23 mouse cellular contexts compared by ENCODE assay signal in the genomic region with DNA sequence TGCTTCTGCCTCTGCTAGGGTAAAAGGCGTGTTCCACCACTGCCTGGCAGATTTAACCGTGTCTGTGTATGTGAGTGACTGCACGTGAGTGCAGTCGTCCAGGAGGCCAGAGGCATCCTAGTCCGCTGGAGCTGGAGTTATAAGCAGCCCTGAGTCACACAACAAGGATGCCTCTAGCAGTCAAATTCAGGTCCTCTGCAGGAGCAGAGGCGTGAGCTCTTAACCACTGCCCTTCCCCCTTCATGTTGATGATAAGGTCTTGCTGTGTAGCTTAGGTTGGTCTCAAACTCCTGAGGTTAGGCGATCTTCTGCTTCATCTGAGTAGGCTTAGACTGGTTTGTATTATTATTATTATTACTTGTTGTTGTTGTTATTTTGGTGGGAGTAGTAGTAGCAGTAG.
"Had no signal": no experiment of that assay in that cellular context is flagged by ENCODE, and none has a peak within 500 bp of the region (broad histone marks: within the 10 kb centered on the region; RNA-seq: fewer than 3 reads in every experiment).

No protein-coding gene starts in this region.

- H3K4me2 ChIP-seq: limb, embryonic 12.5 days; limb, embryonic 15.5 days; liver, embryonic 11.5 days; lung, embryonic 14.5 days; midbrain, embryonic 12.5 days; midbrain, embryonic 15.5 days; neural tube, embryonic 12.5 days; neural tube, embryonic 15.5 days had no signal

- ATAC-seq: liver, postnatal 0 days; lung, postnatal 0 days; midbrain, embryonic 15.5 days had no signal

- H3K27ac ChIP-seq: kidney, postnatal 0 days; layer of hippocampus, adult 2 months; limb, embryonic 12.5 days; limb, embryonic 15.5 days; liver, embryonic 14.5 days; macrophage; midbrain, embryonic 12.5 days; midbrain, embryonic 15.5 days; neural tube, embryonic 12.5 days; neural tube, embryonic 15.5 days; stomach, postnatal 0 days had no signal

- DNase-seq: kidney, adult 2 months; kidney, postnatal 25 days; layer of hippocampus, postnatal 36 days; liver, postnatal 0 days; lung, embryonic 14.5 days; right cerebral cortex, adult 18-20 months; right cerebral cortex, postnatal 14 days; right cerebral cortex, postnatal 4 days; thymus, adult 2 months had no signal

- H3K9me3 ChIP-seq: limb, embryonic 12.5 days; limb, embryonic 15.5 days; midbrain, embryonic 12.5 days; midbrain, embryonic 15.5 days; neural tube, embryonic 12.5 days; neural tube, embryonic 15.5 days had no signal

- H3K4me3 ChIP-seq: layer of hippocampus, adult 2 months; left cerebral cortex, adult 2 months; limb, embryonic 12.5 days; limb, embryonic 15.5 days; midbrain, embryonic 12.5 days; midbrain, embryonic 15.5 days; neural tube, embryonic 12.5 days; neural tube, embryonic 15.5 days had no signal

- H3K36me3 ChIP-seq: limb, embryonic 12.5 days; limb, embryonic 15.5 days; midbrain, embryonic 12.5 days; midbrain, embryonic 15.5 days; neural tube, embryonic 12.5 days; neural tube, embryonic 15.5 days had no signal

- H3K4me1 ChIP-seq: limb, embryonic 12.5 days; limb, embryonic 15.5 days; neural tube, embryonic 12.5 days had no signal

- H3K27me3 ChIP-seq: limb, embryonic 12.5 days; limb, embryonic 15.5 days; midbrain, embryonic 12.5 days; midbrain, embryonic 15.5 days; neural tube, embryonic 12.5 days; neural tube, embryonic 15.5 days had no signal

- H3K9ac ChIP-seq: limb, embryonic 12.5 days; limb, embryonic 15.5 days; liver, embryonic 14.5 days; liver, postnatal 0 days; lung, embryonic 14.5 days; midbrain, embryonic 12.5 days; midbrain, embryonic 15.5 days; neural tube, embryonic 12.5 days; neural tube, embryonic 15.5 days had no signal
